Mouse (Mus musculus): ENCODE data around the gene Zmym6. TPM values are rescaled to one million over a fixed set of nuclear protein-coding genes. Genes with fewer than 3 reads are reported as not detected.
"Not testable (repeated sequence)": the region's sequence is repeated elsewhere in the genome, so short reads cannot be mapped to it uniquely, and the experiment has no call there.

Gene Zmym6
- polyA plus RNA-seq, 1 experiment from 2014 or later: 28.8 TPM

DNA sequence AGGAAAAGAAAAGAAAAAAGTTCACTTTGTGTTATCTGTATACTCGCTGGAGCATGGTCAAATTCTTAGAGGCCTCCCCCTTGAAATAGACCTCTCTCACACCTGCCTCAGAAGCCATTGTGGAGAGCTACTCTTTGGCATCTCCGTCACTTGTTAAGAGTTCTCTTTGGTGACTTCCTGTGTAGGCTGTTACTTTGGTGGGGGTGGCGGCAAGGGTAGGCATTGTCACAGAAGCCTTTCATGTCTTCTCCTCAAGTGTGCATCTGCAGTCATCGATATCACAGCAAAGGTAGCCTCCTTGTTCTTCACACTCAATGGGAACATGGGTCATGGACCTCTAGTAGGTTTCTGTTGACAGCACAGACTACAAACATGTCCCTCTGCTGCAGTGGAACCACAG is 17.9 kb downstream of the Zmym6 start:
- 90% methylated on average over 4 of the region's 4 CpGs for WGBS
- Histone ChIP-seq H3K4me3 (ENCODE audit: low read depth, low read length) (no peak overlapping the region), H3K27me3 (ENCODE audit: control insufficient read depth, insufficient read depth, low read length) (no peaks in the 10 kb centered on the region), H3K4me2 (ENCODE audit: low read depth, low read length, severe bottlenecking) (no peak overlapping the region), H3K4me1 (replicated peaks; ENCODE audit: control insufficient read depth, insufficient read depth, low read length) (no peaks in the 10 kb centered on the region), H3K9ac (ENCODE audit: low read length) (no peak overlapping the region), H3K36me3 (ENCODE audit: control insufficient read depth, insufficient read depth, low read length) (no peaks in the 10 kb centered on the region), H3K27ac (ENCODE audit: low read depth, low read length) (no peak overlapping the region), H3K9me3 (ENCODE audit: control insufficient read depth, low read length) (no peaks in the 10 kb centered on the region)
- DNase-seq (ENCODE audit: low spot score): no peak
- ATAC-seq (replicated peaks; ENCODE audit: low FRiP score): no peak

DNA sequence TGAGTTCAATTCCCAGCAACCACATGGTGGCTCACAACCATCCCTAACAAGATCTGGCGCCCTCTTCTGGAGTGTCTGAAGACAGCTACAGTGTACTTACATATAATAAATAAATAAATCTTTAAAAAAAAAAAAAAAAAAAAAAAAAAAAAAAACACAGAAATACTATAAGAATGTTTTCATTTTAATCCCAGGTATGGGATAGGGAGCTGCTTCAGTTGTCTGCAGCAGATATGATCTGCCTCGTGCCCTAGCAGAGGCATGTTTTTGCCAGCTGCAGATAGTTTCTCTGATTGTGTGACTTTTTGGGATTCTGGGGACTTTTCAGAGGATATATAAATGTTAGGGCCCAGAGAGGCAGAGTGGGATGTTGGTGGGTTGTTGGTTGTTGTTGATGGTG is 22.4 kb downstream of the Zmym6 start:
- ATAC-seq (replicated peaks; ENCODE audit: low FRiP score); H3K4me2 ChIP-seq (ENCODE audit: low read depth, low read length, severe bottlenecking); H3K9ac ChIP-seq (ENCODE audit: low read length); H3K4me1 ChIP-seq (replicated peaks; ENCODE audit: control insufficient read depth, insufficient read depth, low read length); H3K9me3 ChIP-seq (ENCODE audit: control insufficient read depth, low read length); H3K4me3 ChIP-seq (ENCODE audit: low read depth, low read length); DNase-seq (ENCODE audit: low spot score); H3K36me3 ChIP-seq (ENCODE audit: control insufficient read depth, insufficient read depth, low read length); H3K27ac ChIP-seq (ENCODE audit: low read depth, low read length); H3K27me3 ChIP-seq (ENCODE audit: control insufficient read depth, insufficient read depth, low read length): not testable (repeated sequence)
- 92% methylated on average over 1 of the region's 2 CpGs for WGBS

DNA sequence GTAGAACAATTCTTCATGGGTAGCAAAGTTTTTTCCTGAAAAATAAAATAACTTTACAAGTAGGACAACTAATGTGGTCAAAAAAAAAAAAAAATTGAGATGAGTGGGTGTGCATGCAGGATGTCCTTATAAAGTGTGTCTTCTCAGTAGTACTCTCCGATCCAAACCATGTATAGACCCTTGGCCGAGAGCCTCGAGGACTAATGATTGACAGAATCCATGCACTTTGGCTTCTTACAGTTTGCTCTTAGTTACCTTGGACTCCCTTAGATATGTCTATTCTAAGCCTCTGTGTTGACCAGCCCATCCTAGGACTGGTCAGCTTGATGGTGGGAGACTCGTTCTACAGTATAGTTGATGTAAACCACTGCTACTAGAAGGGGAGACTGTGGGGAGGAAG is 30.4 kb downstream of the Zmym6 start:
- Histone ChIP-seq H3K9ac (ENCODE audit: low read length) (no peak overlapping the region), H3K27ac (ENCODE audit: low read depth, low read length) (no peak overlapping the region), H3K9me3 (ENCODE audit: control insufficient read depth, low read length) (no peaks in the 10 kb centered on the region), H3K4me1 (replicated peaks; ENCODE audit: control insufficient read depth, insufficient read depth, low read length) (no peaks in the 10 kb centered on the region), H3K4me3 (ENCODE audit: low read depth, low read length) (no peak overlapping the region), H3K36me3 (ENCODE audit: control insufficient read depth, insufficient read depth, low read length) (no peaks in the 10 kb centered on the region; the same call in 1 of the 2 replicates), H3K4me2 (ENCODE audit: low read depth, low read length, severe bottlenecking) (no peak overlapping the region), H3K27me3 (ENCODE audit: control insufficient read depth, insufficient read depth, low read length) (no peaks in the 10 kb centered on the region)
- ATAC-seq (replicated peaks; ENCODE audit: low FRiP score) (no peak), DNase-seq (ENCODE audit: low spot score) (no peak)
- 93% methylated on average over 4 of the region's 4 CpGs for WGBS

DNA sequence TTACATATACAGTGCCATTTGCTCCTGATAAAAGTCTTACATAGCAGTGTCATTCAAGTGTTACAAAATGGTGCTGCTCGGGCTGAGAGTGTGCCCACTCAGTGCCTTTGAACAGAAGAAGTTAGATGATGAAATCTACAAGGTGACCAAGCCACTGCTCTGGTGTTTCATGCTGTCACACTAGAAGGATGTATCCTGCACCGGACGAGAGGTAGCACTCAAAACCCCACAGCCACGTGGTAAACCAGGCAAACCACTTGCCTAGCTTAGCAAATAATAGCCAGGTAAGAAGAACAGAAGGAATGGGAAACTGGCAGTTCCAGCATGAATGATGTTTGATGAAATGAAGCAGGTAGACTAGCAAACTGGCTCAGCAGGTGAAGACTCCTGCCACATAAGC is 33.4 kb downstream of the Zmym6 start:
- Histone ChIP-seq H3K9ac (ENCODE audit: low read length) (no peak overlapping the region), H3K27ac (ENCODE audit: low read depth, low read length) (no peak overlapping the region), H3K4me2 (ENCODE audit: low read depth, low read length, severe bottlenecking) (no peak overlapping the region), H3K4me3 (ENCODE audit: low read depth, low read length) (no peak overlapping the region), H3K27me3 (ENCODE audit: control insufficient read depth, insufficient read depth, low read length) (no peaks in the 10 kb centered on the region), H3K36me3 (ENCODE audit: control insufficient read depth, insufficient read depth, low read length) (no peaks in the 10 kb centered on the region; the same call in 1 of the 2 replicates), H3K9me3 (ENCODE audit: control insufficient read depth, low read length) (no peaks in the 10 kb centered on the region), H3K4me1 (replicated peaks; ENCODE audit: control insufficient read depth, insufficient read depth, low read length) (no peaks in the 10 kb centered on the region)
- 76% methylated on average over 4 of the region's 4 CpGs for WGBS
- ATAC-seq (replicated peaks; ENCODE audit: low FRiP score) (no peak), DNase-seq (ENCODE audit: low spot score) (no peak)

DNA sequence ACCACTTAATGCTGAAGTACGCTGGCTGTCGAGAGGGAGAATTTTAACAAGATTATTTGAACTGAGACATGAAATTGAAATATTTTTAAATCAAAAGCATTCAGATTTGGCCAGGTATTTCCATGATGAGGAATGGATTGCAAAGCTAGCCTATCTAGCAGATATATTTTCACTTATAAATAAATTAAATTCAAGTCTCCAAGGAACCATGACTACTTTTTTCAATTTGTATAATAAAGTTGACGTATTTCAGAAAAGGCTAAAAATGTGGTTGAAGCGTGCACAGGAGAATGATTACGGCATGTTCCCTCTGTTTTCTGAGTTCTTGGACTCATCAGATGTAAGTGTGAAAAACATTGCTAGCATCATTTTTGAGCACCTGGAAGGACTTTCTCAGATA is 46.2 kb downstream of the Zmym6 start, which contains the start of gene Tmem35b:
Gene Tmem35b (plus strand): TSS at position 301 of the 400 bp plus-strand sequence.
- no peak within 1 kb of the TSS for H3K4me3 ChIP-seq (ENCODE audit: low read depth, low read length)
- no peaks in the 10 kb centered on the region for H3K9me3 ChIP-seq (ENCODE audit: control insufficient read depth, low read length)
- DNase-seq (ENCODE audit: low spot score) (no peak), ATAC-seq (replicated peaks; ENCODE audit: low FRiP score) (no peak)
- H3K4me1 ChIP-seq (replicated peaks; ENCODE audit: control insufficient read depth, insufficient read depth, low read length): peaks cover 2% of the 10 kb centered on the region; the same call in 1 of the 2 replicates
- H3K36me3 ChIP-seq (ENCODE audit: control insufficient read depth, insufficient read depth, low read length): no peaks in the 10 kb centered on the region
- no peaks in the 10 kb centered on the region for H3K27me3 ChIP-seq (ENCODE audit: control insufficient read depth, insufficient read depth, low read length)
- no peak within 1 kb of the TSS for H3K27ac ChIP-seq (ENCODE audit: low read depth, low read length)
- WGBS: 96% methylated on average over 5 of the region's 5 CpGs
- no peak within 1 kb of the TSS for H3K9ac ChIP-seq (ENCODE audit: low read length)
- H3K4me2 ChIP-seq (ENCODE audit: low read depth, low read length, severe bottlenecking): no peak within 1 kb of the TSS

DNA sequence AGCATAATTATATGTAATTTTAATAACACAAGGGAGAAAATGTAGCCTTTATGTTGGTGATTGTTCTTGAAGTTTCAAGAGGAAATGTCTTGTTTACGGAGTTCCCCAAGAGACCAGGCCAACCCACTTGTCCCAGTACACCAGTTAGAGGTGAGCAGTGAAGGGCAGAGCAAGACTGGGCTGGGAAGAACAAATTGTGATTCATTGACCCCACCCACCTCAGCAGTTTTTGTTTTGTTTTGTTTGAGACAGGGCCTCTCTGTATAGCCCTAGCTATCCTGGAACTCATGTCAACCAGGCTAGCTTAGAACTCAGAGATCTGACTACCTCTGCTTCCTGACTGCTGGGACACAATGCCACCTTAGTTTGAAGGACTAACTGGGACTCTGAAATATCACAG is 47.1 kb downstream of the Zmym6 start:
- H3K27me3 ChIP-seq (ENCODE audit: control insufficient read depth, insufficient read depth, low read length): no peaks in the 10 kb centered on the region
- H3K4me3 ChIP-seq (ENCODE audit: low read depth, low read length): no peak overlapping the region
- no peak overlapping the region for H3K9ac ChIP-seq (ENCODE audit: low read length)
- ATAC-seq (replicated peaks; ENCODE audit: low FRiP score): no peak
- no peak overlapping the region for H3K27ac ChIP-seq (ENCODE audit: low read depth, low read length)
- 91% methylated on average over 1 of the region's 1 CpGs for WGBS
- no peaks in the 10 kb centered on the region for H3K9me3 ChIP-seq (ENCODE audit: control insufficient read depth, low read length)
- H3K4me2 ChIP-seq (ENCODE audit: low read depth, low read length, severe bottlenecking): no peak overlapping the region
- no peaks in the 10 kb centered on the region for H3K36me3 ChIP-seq (ENCODE audit: control insufficient read depth, insufficient read depth, low read length)
- H3K4me1 ChIP-seq (replicated peaks; ENCODE audit: control insufficient read depth, insufficient read depth, low read length): peaks cover 2% of the 10 kb centered on the region; the same call in 1 of the 2 replicates
- DNase-seq (ENCODE audit: low spot score): no peak

- H3K4me1 ChIP-seq (replicated peaks; ENCODE audit: control insufficient read depth, insufficient read depth, low read length): peaks cover 2% of the 10 kb centered on the region; the same call in 1 of the 2 replicates
- H3K4me3 ChIP-seq (ENCODE audit: low read depth, low read length): peak overlapping the region; percentile 54
- peak overlapping the region; percentile 70 for H3K9ac ChIP-seq (ENCODE audit: low read length)
- H3K4me2 ChIP-seq (ENCODE audit: low read depth, low read length, severe bottlenecking): peak overlapping the region; percentile 80
- no peak overlapping the region for H3K27ac ChIP-seq (ENCODE audit: low read depth, low read length)
- no peaks in the 10 kb centered on the region for H3K36me3 ChIP-seq (ENCODE audit: control insufficient read depth, insufficient read depth, low read length)
- no peaks in the 10 kb centered on the region for H3K9me3 ChIP-seq (ENCODE audit: control insufficient read depth, low read length)
- no peaks in the 10 kb centered on the region for H3K27me3 ChIP-seq (ENCODE audit: control insufficient read depth, insufficient read depth, low read length)
- DNase-seq (ENCODE audit: low spot score): peak; percentile 93
- peak; percentile 95 for ATAC-seq (replicated peaks; ENCODE audit: low FRiP score)
- WGBS: under 1% methylated on average over 35 of the region's 35 CpGs
Measured at GRCm38 (mm10) chr4:127125834-127126463, 48.8 kb downstream of the Zmym6 start.

- Histone ChIP-seq H3K4me2 (ENCODE audit: low read depth, low read length, severe bottlenecking) (no peak overlapping the region), H3K4me1 (replicated peaks; ENCODE audit: control insufficient read depth, insufficient read depth, low read length) (no peaks in the 10 kb centered on the region; the same call in 1 of the 2 replicates), H3K9ac (ENCODE audit: low read length) (no peak overlapping the region), H3K27ac (ENCODE audit: low read depth, low read length) (no peak overlapping the region), H3K27me3 (ENCODE audit: control insufficient read depth, insufficient read depth, low read length) (no peaks in the 10 kb centered on the region), H3K4me3 (ENCODE audit: low read depth, low read length) (no peak overlapping the region), H3K36me3 (ENCODE audit: control insufficient read depth, insufficient read depth, low read length) (no peaks in the 10 kb centered on the region), H3K9me3 (ENCODE audit: control insufficient read depth, low read length) (no peaks in the 10 kb centered on the region)
- no peak for ATAC-seq (replicated peaks; ENCODE audit: low FRiP score)
- DNase-seq (ENCODE audit: low spot score): no peak
- WGBS: 40% methylated on average over 1 of the region's 1 CpGs
Measured at GRCm38 (mm10) chr4:127134687-127135086, 57.5 kb downstream of the Zmym6 start.

GRCm38 (mm10) chr4:127137591-127137990 is 60.4 kb downstream of the Zmym6 start:
- Histone ChIP-seq H3K9me3 (ENCODE audit: control insufficient read depth, low read length) (no peaks in the 10 kb centered on the region), H3K27me3 (ENCODE audit: control insufficient read depth, insufficient read depth, low read length) (no peaks in the 10 kb centered on the region), H3K9ac (ENCODE audit: low read length) (no peak overlapping the region), H3K27ac (ENCODE audit: low read depth, low read length) (no peak overlapping the region), H3K4me3 (ENCODE audit: low read depth, low read length) (no peak overlapping the region), H3K4me1 (replicated peaks; ENCODE audit: control insufficient read depth, insufficient read depth, low read length) (no peaks in the 10 kb centered on the region; the same call in 1 of the 2 replicates), H3K36me3 (ENCODE audit: control insufficient read depth, insufficient read depth, low read length) (no peaks in the 10 kb centered on the region), H3K4me2 (ENCODE audit: low read depth, low read length, severe bottlenecking) (no peak overlapping the region)
- DNase-seq (ENCODE audit: low spot score) (no peak), ATAC-seq (replicated peaks; ENCODE audit: low FRiP score) (no peak)
- 85% methylated on average over 5 of the region's 5 CpGs for whole genome bisulfite sequencing
